Mouse (Mus musculus) Muller cell, postnatal 12 days (primary cell): ENCODE results near the gene Me3.

Experiments used
- DNase-seq: peaks from one replicate; pipeline ENCODE4 v3.0.0-alpha.2; 2015; ENCODE audit errors: inconsistent ontology term

Gene Me3

DNA sequence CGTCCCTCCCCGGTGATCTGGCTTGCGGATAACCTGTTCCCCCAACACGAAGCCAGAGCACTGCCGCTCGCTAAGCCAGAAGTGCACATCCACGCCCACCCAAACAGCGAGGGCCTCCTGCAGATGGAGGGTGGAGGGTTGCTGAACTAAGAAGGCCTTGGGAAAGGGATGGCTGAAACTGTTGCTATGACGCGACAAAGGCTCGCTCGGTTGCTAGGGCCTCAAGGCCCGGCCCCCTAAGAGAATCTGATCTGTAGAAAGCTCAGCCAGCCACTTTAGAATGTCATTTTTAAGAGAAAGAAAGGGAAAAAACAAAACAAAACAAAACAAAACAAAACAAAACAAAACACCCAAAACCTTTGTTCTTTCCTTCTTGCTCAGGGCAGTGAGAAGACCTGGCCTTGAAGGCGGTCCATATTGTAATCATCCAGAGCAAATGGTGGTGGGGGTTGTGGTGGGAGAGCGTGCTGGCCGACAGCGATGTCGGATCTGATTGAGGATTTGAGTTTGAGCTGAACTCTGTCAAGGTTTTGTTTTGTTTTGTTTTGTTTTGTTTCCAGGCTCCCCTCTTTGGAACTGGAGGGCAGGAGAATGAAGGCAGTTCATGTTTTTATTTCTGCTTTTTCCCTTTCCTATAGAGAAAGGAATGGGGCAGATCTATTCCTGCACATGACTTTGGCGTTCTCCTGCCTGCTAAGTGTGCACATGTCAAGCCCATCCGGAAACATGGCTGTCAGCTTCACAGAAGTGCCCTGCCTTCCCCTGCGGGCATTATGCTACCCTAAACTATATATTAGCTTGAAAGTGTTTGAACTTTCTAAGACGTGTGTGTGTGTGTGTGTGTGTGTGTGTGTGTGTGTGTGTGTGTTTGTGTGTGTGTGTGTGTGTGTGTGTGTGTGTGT is 271.5 kb downstream of the Me3 start, which contains the start of gene Ccdc81:
Gene Ccdc81 (minus strand): TSS at position 188 of the 902 bp plus-strand sequence.
- DNase-seq = no peak
